Mouse (Mus musculus) heart, postnatal 0 days (tissue): ENCODE measurements at regions not wholly inside any gene's neighbourhood (a gene's known extent, or its start where the extent isn't known, plus 50 kb on each side); places are given as distances from the start of the nearest gene placed in this dataset.

Experiments used
- CTCF ChIP-seq: IDR thresholded peaks from 2 replicates; pipeline ENCODE4 v1.5.1; 2016; ENCODE audit warnings: antibody characterized with exemption, control low read depth, low read depth
- EP300 ChIP-seq: IDR thresholded peaks from 2 replicates; pipeline ENCODE4 v1.6.1; 2016; ENCODE audit warnings: antibody characterized with exemption, low read depth

GRCm38 (mm10) chr12:50943340-50943739 is 294.4 kb upstream of the Prkd1 start:
- TF ChIP-seq EP300 (no peak), CTCF (no peak)
